Mouse (Mus musculus): ENCODE results near the gene Amacr. TPM values are rescaled to one million over a fixed set of nuclear protein-coding genes. Genes with fewer than 3 reads are reported as not detected.

The Amacr gene
- polyA plus RNA-seq, 2 experiments: 10.9 to 19.3 TPM

DNA sequence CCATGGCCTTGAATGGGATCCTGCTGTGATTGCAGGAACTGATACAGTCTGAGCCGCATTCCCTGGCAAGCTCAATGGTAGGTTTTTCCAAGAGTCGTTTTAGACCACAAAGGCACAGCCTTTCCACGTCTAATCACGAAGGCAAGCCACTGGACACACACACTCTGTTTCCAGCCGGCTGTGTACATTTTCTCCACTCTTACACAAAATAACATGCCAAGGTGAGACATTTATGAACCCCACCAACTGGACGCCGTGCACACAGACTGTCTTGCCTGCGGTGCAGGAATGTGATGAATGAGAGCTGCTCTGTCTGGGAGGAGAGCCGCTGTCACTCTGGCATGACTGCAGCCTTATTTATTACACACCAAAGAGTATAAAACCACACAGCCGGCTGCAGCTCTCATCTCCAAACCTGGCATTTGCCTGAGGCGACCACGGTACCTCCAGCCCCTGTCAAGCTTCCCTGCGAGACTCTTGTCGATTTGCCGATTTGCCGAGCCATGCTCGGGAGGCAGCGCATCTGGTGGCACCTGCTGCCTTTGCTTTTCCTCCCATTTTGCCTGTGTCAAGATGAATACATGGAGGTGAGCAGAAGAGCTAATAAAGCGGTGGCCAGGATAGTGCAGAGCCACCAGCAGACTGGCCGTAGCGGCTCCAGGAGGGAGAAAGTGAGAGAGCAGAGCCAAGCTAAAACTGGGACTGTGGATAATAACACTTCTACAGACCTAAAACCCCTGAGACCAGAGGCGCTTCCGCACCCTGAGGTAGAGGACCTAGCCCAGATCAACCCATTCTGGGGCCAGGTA lies 29.4 kb upstream of the Amacr start, which contains the start of gene C1qtnf3:
TSS of gene C1qtnf3 (plus strand) at position 382 of the 809 bp plus-strand sequence.
- no peak for TF ChIP-seq EP300 (IDR thresholded peaks at IDR 0.05; ENCODE audit: low read depth)
- TF ChIP-seq CTCF (IDR thresholded peaks at IDR 0.05; ENCODE audit: low read depth): no peak
- Histone ChIP-seq H3K27ac (no peak within 1 kb of the TSS), H3K9ac (replicated peaks) (no peak within 1 kb of the TSS), H3K4me1 (replicated peaks; ENCODE audit: control insufficient read depth in 2 of 2, insufficient read depth in 2 of 2, low read length in 1 of 2) (peaks cover 0 to 4% of the 10 kb centered on the region in 2 experiments; a peak in 1 of 4 replicates), H3K9me3 (ENCODE audit: control insufficient read depth, low read length) (no peaks in the 10 kb centered on the region), H3K27me3 (ENCODE audit: control insufficient read depth, insufficient read depth, low read length) (no peaks in the 10 kb centered on the region), H3K36me3 (replicated peaks; ENCODE audit: control insufficient read depth, insufficient read depth, low read depth) (no peaks in the 10 kb centered on the region), H3K4me3 (ENCODE audit: insufficient read depth in 1 of 2, low read depth in 2 of 2, low read length in 2 of 2) (no peak within 1 kb of the TSS), H3K4me2 (ENCODE audit: low read depth) (no peak within 1 kb of the TSS)
- WGBS (ENCODE audit: insufficient replicate concordance): 71% methylated on average over 23 of the region's 23 CpGs
- DNase-seq (ENCODE audit: low read depth in 3 of 3, low spot score in 3 of 3) (no peak), ATAC-seq (ENCODE audit: insufficient read depth) (no peak)

GRCm38 (mm10) chr15:10952760-10953305 lies 28.7 kb upstream of the Amacr start:
- H3K27ac ChIP-seq: no peak overlapping the region
- DNase-seq (ENCODE audit: low read depth in 3 of 3, low spot score in 3 of 3) (no peak), ATAC-seq (ENCODE audit: insufficient read depth) (no peak)
- no peak for TF ChIP-seq EP300 (IDR thresholded peaks at IDR 0.05; ENCODE audit: low read depth)
- TF ChIP-seq CTCF (IDR thresholded peaks at IDR 0.05; ENCODE audit: low read depth): no peak
- H3K9ac ChIP-seq (replicated peaks): no peak overlapping the region
- no peak overlapping the region for H3K4me3 ChIP-seq (ENCODE audit: insufficient read depth in 1 of 2, low read depth in 2 of 2, low read length in 2 of 2)
- 51% methylated on average over 4 of the region's 4 CpGs for WGBS (ENCODE audit: insufficient replicate concordance)
- no peak overlapping the region for H3K4me2 ChIP-seq (ENCODE audit: low read depth)
- H3K9me3 ChIP-seq (ENCODE audit: control insufficient read depth, low read length): no peaks in the 10 kb centered on the region
- H3K27me3 ChIP-seq (ENCODE audit: control insufficient read depth, insufficient read depth, low read length): no peaks in the 10 kb centered on the region
- peaks cover 0 to 2% of the 10 kb centered on the region in 2 experiments; a peak in 2 of 4 replicates for H3K4me1 ChIP-seq (replicated peaks; ENCODE audit: control insufficient read depth in 2 of 2, insufficient read depth in 2 of 2, low read length in 1 of 2)
- H3K36me3 ChIP-seq (replicated peaks; ENCODE audit: control insufficient read depth, insufficient read depth, low read depth): no peaks in the 10 kb centered on the region

GRCm38 (mm10) chr15:10953465-10953864 lies 28.1 kb upstream of the Amacr start:
- 19% methylated on average over 1 of the region's 1 CpGs for WGBS (ENCODE audit: insufficient replicate concordance)
- H3K9me3 ChIP-seq (ENCODE audit: control insufficient read depth, low read length): no peaks in the 10 kb centered on the region
- H3K27me3 ChIP-seq (ENCODE audit: control insufficient read depth, insufficient read depth, low read length): no peaks in the 10 kb centered on the region
- H3K27ac ChIP-seq: no peak overlapping the region
- H3K9ac ChIP-seq (replicated peaks): no peak overlapping the region
- ATAC-seq (ENCODE audit: insufficient read depth) (no peak), DNase-seq (ENCODE audit: low read depth in 3 of 3, low spot score in 3 of 3) (no peak)
- TF ChIP-seq CTCF (IDR thresholded peaks at IDR 0.05; ENCODE audit: low read depth) (no peak), EP300 (IDR thresholded peaks at IDR 0.05; ENCODE audit: low read depth) (no peak)
- H3K36me3 ChIP-seq (replicated peaks; ENCODE audit: control insufficient read depth, insufficient read depth, low read depth): no peaks in the 10 kb centered on the region
- H3K4me3 ChIP-seq (ENCODE audit: insufficient read depth in 1 of 2, low read depth in 2 of 2, low read length in 2 of 2): no peak overlapping the region
- no peak overlapping the region for H3K4me2 ChIP-seq (ENCODE audit: low read depth)
- peaks cover 0 to 8% of the 10 kb centered on the region in 2 experiments; a peak in 2 of 4 replicates for H3K4me1 ChIP-seq (replicated peaks; ENCODE audit: control insufficient read depth in 2 of 2, insufficient read depth in 2 of 2, low read length in 1 of 2)

GRCm38 (mm10) chr15:10954381-10955016 lies 27.1 kb upstream of the Amacr start:
- H3K4me1 ChIP-seq (replicated peaks; ENCODE audit: control insufficient read depth in 2 of 2, insufficient read depth in 2 of 2, low read length in 1 of 2): peaks cover 0 to 12% of the 10 kb centered on the region in 2 experiments; a peak in 2 of 4 replicates
- ATAC-seq (ENCODE audit: insufficient read depth) (no peak), DNase-seq (ENCODE audit: low read depth in 3 of 3, low spot score in 3 of 3) (no peak)
- H3K4me2 ChIP-seq (ENCODE audit: low read depth): no peak overlapping the region; the same call in 1 of the 2 replicates
- 60% methylated on average over 6 of the region's 6 CpGs for WGBS (ENCODE audit: insufficient replicate concordance)
- no peaks in the 10 kb centered on the region for H3K36me3 ChIP-seq (replicated peaks; ENCODE audit: control insufficient read depth, insufficient read depth, low read depth)
- H3K9me3 ChIP-seq (ENCODE audit: control insufficient read depth, low read length): no peaks in the 10 kb centered on the region
- no peak overlapping the region for H3K4me3 ChIP-seq (ENCODE audit: insufficient read depth in 1 of 2, low read depth in 2 of 2, low read length in 2 of 2)
- H3K9ac ChIP-seq (replicated peaks): no peak overlapping the region
- H3K27ac ChIP-seq: no peak overlapping the region
- no peak for TF ChIP-seq EP300 (IDR thresholded peaks at IDR 0.05; ENCODE audit: low read depth)
- H3K27me3 ChIP-seq (ENCODE audit: control insufficient read depth, insufficient read depth, low read length): no peaks in the 10 kb centered on the region

DNA sequence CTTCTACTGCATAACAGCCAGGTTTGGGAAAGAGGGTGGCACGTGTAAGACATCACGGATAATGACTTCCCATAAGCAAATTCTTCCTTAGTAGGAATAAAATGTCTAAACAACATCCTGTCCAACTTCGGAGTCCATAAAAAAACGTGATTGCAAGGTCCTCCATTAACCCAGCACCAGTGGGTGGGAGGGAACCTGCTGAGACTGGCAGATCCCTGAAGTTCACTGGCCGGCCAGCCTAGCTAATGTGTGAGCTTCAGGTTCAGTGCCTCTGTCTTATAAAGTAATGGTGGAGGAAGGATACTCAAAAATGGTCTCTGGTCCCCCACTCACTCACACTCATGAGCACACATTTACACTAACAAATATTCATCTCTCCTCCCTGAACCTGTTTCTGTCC lies 26.4 kb upstream of the Amacr start:
- WGBS (ENCODE audit: insufficient replicate concordance): 32% methylated on average over 5 of the region's 5 CpGs
- DNase-seq (ENCODE audit: low read depth in 3 of 3, low spot score in 3 of 3) (no peak), ATAC-seq (ENCODE audit: insufficient read depth) (no peak)
- H3K9me3 ChIP-seq (ENCODE audit: control insufficient read depth, low read length): no peaks in the 10 kb centered on the region
- H3K9ac ChIP-seq (replicated peaks): no peak overlapping the region
- TF ChIP-seq CTCF (IDR thresholded peaks at IDR 0.05; ENCODE audit: low read depth) (no peak), EP300 (IDR thresholded peaks at IDR 0.05; ENCODE audit: low read depth) (no peak)
- no peaks in the 10 kb centered on the region for H3K36me3 ChIP-seq (replicated peaks; ENCODE audit: control insufficient read depth, insufficient read depth, low read depth)
- H3K4me1 ChIP-seq (replicated peaks; ENCODE audit: control insufficient read depth in 2 of 2, insufficient read depth in 2 of 2, low read length in 1 of 2): peaks cover 0 to 12% of the 10 kb centered on the region in 2 experiments; a peak in 2 of 4 replicates
- no peak overlapping the region for H3K27ac ChIP-seq
- no peak overlapping the region for H3K4me3 ChIP-seq (ENCODE audit: insufficient read depth in 1 of 2, low read depth in 2 of 2, low read length in 2 of 2)
- no peak overlapping the region for H3K4me2 ChIP-seq (ENCODE audit: low read depth)
- H3K27me3 ChIP-seq (ENCODE audit: control insufficient read depth, insufficient read depth, low read length): no peaks in the 10 kb centered on the region
